51 mouse cellular contexts compared by ENCODE assay signal in genomic region chr11:73759115-73759514, GRCm38 (mm10). TPM values are rescaled to one million over a fixed set of nuclear protein-coding genes. Genes with fewer than 3 reads are reported as not detected.
"Had no signal": no experiment of that assay in that cellular context is flagged by ENCODE, and none has a peak within 500 bp of the region (broad histone marks: within the 10 kb centered on the region; RNA-seq: fewer than 3 reads in every experiment).

No protein-coding gene starts in this region.

- H3K4me1 ChIP-seq: heart, embryonic 10.5 days; heart, embryonic 13.5 days; heart, embryonic 15.5 days; hindbrain, embryonic 10.5 days; hindbrain, embryonic 12.5 days; hindbrain, embryonic 13.5 days; hindbrain, embryonic 15.5 days; intestine, embryonic 15.5 days; kidney, embryonic 15.5 days had no signal

- H3K4me2 ChIP-seq: heart, embryonic 11.5 days; heart, embryonic 13.5 days; heart, embryonic 15.5 days; hindbrain, embryonic 12.5 days; hindbrain, embryonic 13.5 days; hindbrain, embryonic 14.5 days; hindbrain, embryonic 15.5 days; intestine, embryonic 15.5 days; kidney, embryonic 15.5 days had no signal

- H3K27me3 ChIP-seq: heart, embryonic 13.5 days; heart, embryonic 15.5 days; hindbrain, embryonic 12.5 days; hindbrain, embryonic 13.5 days; hindbrain, embryonic 15.5 days; intestine, embryonic 15.5 days; kidney, embryonic 15.5 days had no signal

- H3K9ac ChIP-seq: heart, embryonic 13.5 days; heart, embryonic 15.5 days; hindbrain, embryonic 12.5 days; hindbrain, embryonic 13.5 days; hindbrain, embryonic 14.5 days; hindbrain, embryonic 15.5 days; intestine, embryonic 15.5 days; kidney, embryonic 15.5 days had no signal

- ATAC-seq: hindbrain, embryonic 16.5 days; hindbrain, postnatal 0 days; inflammation-experienced regulatory T-cells, adult 6 months; intestine, embryonic 15.5 days; intestine, embryonic 16.5 days; intestine, postnatal 0 days had no signal

- H3K27ac ChIP-seq: heart, embryonic 10.5 days; heart, embryonic 13.5 days; heart, embryonic 15.5 days; hindbrain, embryonic 10.5 days; hindbrain, embryonic 12.5 days; hindbrain, embryonic 13.5 days; hindbrain, embryonic 14.5 days; hindbrain, embryonic 15.5 days; hindbrain, postnatal 0 days; intestine, embryonic 15.5 days; kidney, embryonic 15.5 days; kidney, postnatal 0 days; layer of hippocampus, adult 2 months; left cerebral cortex, adult 2 months had no signal

- DNase-seq: heart, postnatal 10 days; heart, postnatal 14 days; heart, postnatal 36 days; heart, postnatal 4 days; kidney, adult 11 months; kidney, adult 18-20 months; kidney, adult 2 months; kidney, adult 8-10 months; kidney, adult 9 months; kidney, postnatal 10 days; kidney, postnatal 14 days; kidney, postnatal 25 days; kidney, postnatal 36 days; kidney, postnatal 4 days; layer of hippocampus, adult 9-11 months; layer of hippocampus, postnatal 36 days had no signal

- H3K9me3 ChIP-seq: heart, embryonic 15.5 days; intestine, embryonic 15.5 days; kidney, embryonic 15.5 days had no signal

- H3K4me3 ChIP-seq: heart, embryonic 10.5 days; heart, embryonic 13.5 days; heart, embryonic 15.5 days; hindbrain, embryonic 10.5 days; hindbrain, embryonic 12.5 days; hindbrain, embryonic 13.5 days; hindbrain, embryonic 15.5 days; intestine, embryonic 15.5 days; kidney, embryonic 15.5 days; layer of hippocampus, adult 2 months; left cerebral cortex, adult 2 months had no signal

- H3K36me3 ChIP-seq: heart, embryonic 10.5 days; heart, embryonic 13.5 days; heart, embryonic 15.5 days; hindbrain, embryonic 10.5 days; hindbrain, embryonic 12.5 days; hindbrain, embryonic 13.5 days; hindbrain, embryonic 15.5 days; intestine, embryonic 15.5 days; kidney, embryonic 15.5 days had no signal

RNA-seq across cellular contexts. Expression of gene Olfr389, which starts 21.4 kb away (rescaled TPM):
- total RNA-seq: heart, postnatal 10 days; heart, postnatal 14 days; heart, postnatal 25 days; heart, postnatal 36 days; heart, postnatal 4 days; hematopoietic stem cell, adult 5-6 weeks; hindbrain, postnatal 0 days; layer of hippocampus, adult 18-20 months; layer of hippocampus, adult 2 months; layer of hippocampus, adult 8-10 months; layer of hippocampus, postnatal 10 days; layer of hippocampus, postnatal 14 days; layer of hippocampus, postnatal 25 days; layer of hippocampus, postnatal 36 days; left cerebral cortex, adult 18-20 months; left cerebral cortex, adult 2 months had no signal
- polyA plus RNA-seq: heart, embryonic 10.5 days; heart, embryonic 11.5 days; heart, embryonic 13.5 days; heart, embryonic 14.5 days; heart, embryonic 15.5 days; heart, embryonic 16.5 days; heart, postnatal 0 days; hindbrain, embryonic 10.5 days; hindbrain, embryonic 11.5 days; hindbrain, embryonic 12.5 days; hindbrain, embryonic 13.5 days; hindbrain, embryonic 14.5 days; hindbrain, embryonic 15.5 days; hindbrain, embryonic 16.5 days; hindbrain, postnatal 0 days; inflammation-experienced regulatory T-cells, adult 6 months; intestine, embryonic 14.5 days; intestine, embryonic 15.5 days; intestine, embryonic 16.5 days; intestine, postnatal 0 days; kidney, adult 2 months; kidney, embryonic 14.5 days; kidney, embryonic 15.5 days; kidney, embryonic 16.5 days; kidney, postnatal 0 days; large intestine, adult 2 months had no signal

RNA-seq across cellular contexts. Expression of gene Olfr390, which starts 23.6 kb away (rescaled TPM):
- total RNA-seq: heart, postnatal 10 days; heart, postnatal 14 days; heart, postnatal 25 days; heart, postnatal 36 days; heart, postnatal 4 days; hematopoietic stem cell, adult 5-6 weeks; hindbrain, postnatal 0 days; layer of hippocampus, adult 18-20 months; layer of hippocampus, adult 2 months; layer of hippocampus, adult 8-10 months; layer of hippocampus, postnatal 10 days; layer of hippocampus, postnatal 14 days; layer of hippocampus, postnatal 25 days; layer of hippocampus, postnatal 36 days; left cerebral cortex, adult 18-20 months; left cerebral cortex, adult 2 months had no signal
- polyA plus RNA-seq: heart, embryonic 10.5 days; heart, embryonic 11.5 days; heart, embryonic 13.5 days; heart, embryonic 14.5 days; heart, embryonic 15.5 days; heart, embryonic 16.5 days; heart, postnatal 0 days; hindbrain, embryonic 10.5 days; hindbrain, embryonic 11.5 days; hindbrain, embryonic 12.5 days; hindbrain, embryonic 13.5 days; hindbrain, embryonic 14.5 days; hindbrain, embryonic 15.5 days; hindbrain, embryonic 16.5 days; hindbrain, postnatal 0 days; inflammation-experienced regulatory T-cells, adult 6 months; intestine, embryonic 14.5 days; intestine, embryonic 15.5 days; intestine, embryonic 16.5 days; intestine, postnatal 0 days; kidney, adult 2 months; kidney, embryonic 14.5 days; kidney, embryonic 15.5 days; kidney, embryonic 16.5 days; kidney, postnatal 0 days; large intestine, adult 2 months had no signal

RNA-seq across cellular contexts. Expression of gene Olfr391-ps, which starts 43.7 kb away (rescaled TPM):
- total RNA-seq: heart, postnatal 10 days; heart, postnatal 14 days; heart, postnatal 25 days; heart, postnatal 36 days; heart, postnatal 4 days; hematopoietic stem cell, adult 5-6 weeks; hindbrain, postnatal 0 days; layer of hippocampus, adult 18-20 months; layer of hippocampus, adult 2 months; layer of hippocampus, adult 8-10 months; layer of hippocampus, postnatal 10 days; layer of hippocampus, postnatal 14 days; layer of hippocampus, postnatal 25 days; layer of hippocampus, postnatal 36 days; left cerebral cortex, adult 18-20 months; left cerebral cortex, adult 2 months had no signal
- polyA plus RNA-seq: heart, embryonic 10.5 days; heart, embryonic 11.5 days; heart, embryonic 13.5 days; heart, embryonic 14.5 days; heart, embryonic 15.5 days; heart, embryonic 16.5 days; heart, postnatal 0 days; hindbrain, embryonic 10.5 days; hindbrain, embryonic 11.5 days; hindbrain, embryonic 12.5 days; hindbrain, embryonic 13.5 days; hindbrain, embryonic 14.5 days; hindbrain, embryonic 15.5 days; hindbrain, embryonic 16.5 days; hindbrain, postnatal 0 days; inflammation-experienced regulatory T-cells, adult 6 months; intestine, embryonic 14.5 days; intestine, embryonic 15.5 days; intestine, embryonic 16.5 days; intestine, postnatal 0 days; kidney, adult 2 months; kidney, embryonic 14.5 days; kidney, embryonic 15.5 days; kidney, embryonic 16.5 days; kidney, postnatal 0 days had no signal

RNA-seq across cellular contexts. Expression of gene Olfr392, which starts 57.7 kb away (rescaled TPM):
- total RNA-seq: heart, postnatal 10 days; heart, postnatal 14 days; heart, postnatal 25 days; heart, postnatal 36 days; heart, postnatal 4 days; hematopoietic stem cell, adult 5-6 weeks; hindbrain, postnatal 0 days; layer of hippocampus, adult 18-20 months; layer of hippocampus, adult 2 months; layer of hippocampus, adult 8-10 months; layer of hippocampus, postnatal 10 days; layer of hippocampus, postnatal 14 days; layer of hippocampus, postnatal 25 days; layer of hippocampus, postnatal 36 days; left cerebral cortex, adult 18-20 months; left cerebral cortex, adult 2 months had no signal
- polyA plus RNA-seq: heart, embryonic 10.5 days; heart, embryonic 11.5 days; heart, embryonic 13.5 days; heart, embryonic 14.5 days; heart, embryonic 15.5 days; heart, embryonic 16.5 days; heart, postnatal 0 days; hindbrain, embryonic 10.5 days; hindbrain, embryonic 11.5 days; hindbrain, embryonic 12.5 days; hindbrain, embryonic 13.5 days; hindbrain, embryonic 14.5 days; hindbrain, embryonic 15.5 days; hindbrain, embryonic 16.5 days; hindbrain, postnatal 0 days; intestine, embryonic 14.5 days; intestine, embryonic 15.5 days; intestine, embryonic 16.5 days; intestine, postnatal 0 days; kidney, adult 2 months; kidney, embryonic 14.5 days; kidney, embryonic 15.5 days; kidney, embryonic 16.5 days; kidney, postnatal 0 days; large intestine, adult 2 months had no signal
